Comparison of ENCODE assay signal across 20 mouse cellular contexts in the genomic region with DNA sequence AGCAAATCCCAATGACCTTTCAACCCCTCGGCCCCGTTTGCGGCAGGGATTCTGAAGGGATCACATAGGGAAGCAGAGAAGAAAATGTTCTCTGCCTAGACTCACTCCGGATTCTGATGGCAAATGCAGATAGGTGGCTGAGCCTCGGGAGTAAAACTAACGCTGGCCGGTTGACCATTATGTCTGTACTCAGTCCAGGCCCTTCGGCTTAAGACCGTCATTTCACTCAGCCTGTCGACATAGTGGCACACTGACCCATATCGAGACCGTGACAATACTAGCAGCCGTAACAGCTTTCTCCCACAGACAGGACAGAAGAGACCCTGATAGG. TPM values are rescaled to one million over a fixed set of nuclear protein-coding genes. Genes with fewer than 3 reads are reported as not detected.
DNase-seq lines count a peak whose midpoint lies in the region; ATAC-seq lines count a peak whose summit lies in the region.
"Had no signal": no experiment of that assay in that cellular context is flagged by ENCODE, and none has a peak within 500 bp of the region (broad histone marks: within the 10 kb centered on the region; RNA-seq: fewer than 3 reads in every experiment).

No protein-coding gene starts in this region.

- H3K9ac ChIP-seq in neural tube, embryonic 15.5 days (replicated peaks) = no peak overlapping the region
- H3K9ac ChIP-seq in hindbrain, embryonic 13.5 days = 0 out of 2 replicates have a peak overlapping the region, but pooled peaks have one; percentile 40
- H3K9ac ChIP-seq: liver, embryonic 12.5 days; neural tube, embryonic 13.5 days had no signal

- WGBS in heart, embryonic 10.5 days = 69% methylated on average over 13 of the region's 13 CpGs
- 53% methylated on average over 13 of the region's 13 CpGs for WGBS in neural tube, embryonic 15.5 days
- 35% methylated on average over 13 of the region's 13 CpGs for whole genome bisulfite sequencing in hindbrain, embryonic 13.5 days

- no peak overlapping the region for H3K4me3 ChIP-seq in heart, embryonic 10.5 days
- no peak overlapping the region for H3K4me3 ChIP-seq in neural tube, embryonic 15.5 days (replicated peaks)
- H3K4me3 ChIP-seq in hindbrain, embryonic 13.5 days = no peak overlapping the region
- H3K4me3 ChIP-seq: heart, adult 2 months; liver, embryonic 12.5 days; megakaryocyte, embryonic 14.5 days; neural tube, embryonic 13.5 days had no signal

- H3K27me3 ChIP-seq in heart, embryonic 10.5 days (ENCODE audit: insufficient read depth, poor library complexity, severe bottlenecking) = peaks cover 12% of the 10 kb centered on the region; the same call in 1 of the 2 replicates
- H3K27me3 ChIP-seq in neural tube, embryonic 15.5 days (replicated peaks) = no peaks in the 10 kb centered on the region; the same call in 1 of the 2 replicates
- no peaks in the 10 kb centered on the region for H3K27me3 ChIP-seq in hindbrain, embryonic 13.5 days
- H3K27me3 ChIP-seq: liver, embryonic 12.5 days; neural tube, embryonic 13.5 days had no signal

- DNase-seq in heart, embryonic 10.5 days (ENCODE audit: low spot score) = no peak
- no peak for DNase-seq in heart, postnatal 4 days
- peak; percentile 52 for DNase-seq in neural tube, embryonic 10.5 days (ENCODE audit: extremely low spot score, low spot score)
- DNase-seq in layer of hippocampus, adult 9-11 months = no peak
- no peak for DNase-seq in layer of hippocampus, postnatal 25 days (ENCODE audit: extremely low spot score in 1 of 2, low spot score in 1 of 2)
- DNase-seq: adrenal gland, postnatal 36 days; cerebellum, adult 18-20 months; cerebellum, postnatal 25 days; gastrocnemius, postnatal 25 days; heart, adult 2 months; kidney, adult 11 months; lung, adult 2 months; right cerebral cortex, postnatal 14 days; spleen, adult 18-20 months; thymus, postnatal 36 days had no signal

- no peak for ATAC-seq in neural tube, embryonic 15.5 days (ENCODE audit: low FRiP score)
- ATAC-seq in hindbrain, embryonic 13.5 days (ENCODE audit: low FRiP score) = no peak
- ATAC-seq: liver, embryonic 12.5 days had no signal

- H3K36me3 ChIP-seq in heart, embryonic 10.5 days = peaks cover 19% of the 10 kb centered on the region
- no peaks in the 10 kb centered on the region for H3K36me3 ChIP-seq in neural tube, embryonic 15.5 days
- H3K36me3 ChIP-seq in hindbrain, embryonic 13.5 days = peaks cover 12% of the 10 kb centered on the region
- H3K36me3 ChIP-seq: liver, embryonic 12.5 days had no signal

- H3K4me2 ChIP-seq in neural tube, embryonic 15.5 days = no peak overlapping the region
- no peak overlapping the region for H3K4me2 ChIP-seq in hindbrain, embryonic 13.5 days
- H3K4me2 ChIP-seq: liver, embryonic 12.5 days; neural tube, embryonic 13.5 days had no signal

- H3K27ac ChIP-seq in heart, embryonic 10.5 days = 0 out of 2 replicates have a peak overlapping the region, but pooled peaks have one; percentile 31
- H3K27ac ChIP-seq in neural tube, embryonic 15.5 days (replicated peaks) = no peak overlapping the region
- H3K27ac ChIP-seq in hindbrain, embryonic 13.5 days = no peak overlapping the region
- H3K27ac ChIP-seq: heart, adult 2 months; liver, embryonic 12.5 days; neural tube, embryonic 13.5 days had no signal

- peaks cover 47% of the 10 kb centered on the region for H3K4me1 ChIP-seq in heart, embryonic 10.5 days
- H3K4me1 ChIP-seq in neural tube, embryonic 15.5 days = peaks cover 34% of the 10 kb centered on the region
- peaks cover 47% of the 10 kb centered on the region for H3K4me1 ChIP-seq in hindbrain, embryonic 13.5 days (replicated peaks)
- H3K4me1 ChIP-seq: liver, embryonic 12.5 days; megakaryocyte, embryonic 14.5 days had no signal

- no peaks in the 10 kb centered on the region for H3K9me3 ChIP-seq in heart, embryonic 10.5 days
- H3K9me3 ChIP-seq in neural tube, embryonic 15.5 days (replicated peaks) = no peaks in the 10 kb centered on the region
- no peaks in the 10 kb centered on the region for H3K9me3 ChIP-seq in hindbrain, embryonic 13.5 days
- H3K9me3 ChIP-seq: liver, embryonic 12.5 days; neural tube, embryonic 13.5 days had no signal

RNA-seq across cellular contexts. Expression of a gene that starts 24.3 kb away (rescaled TPM):
- polyA plus RNA-seq in heart, embryonic 10.5 days (2016; fragmentation: Nextera tagmentation; extraction: Ambion mirVana) = 13.5 and 20.4 TPM in 2 replicates
- 1 to 10 TPM; 4.2 to 5.4 TPM for total RNA-seq in heart, postnatal 4 days (2021)
- 9.1 and 10.4 TPM in 2 replicates for polyA plus RNA-seq in neural tube, embryonic 15.5 days (2015; fragmentation: Nextera tagmentation; extraction: Ambion mirVana)
- polyA plus RNA-seq in hindbrain, embryonic 13.5 days (2015; fragmentation: Nextera tagmentation; extraction: Ambion mirVana) = 13.5 and 16.5 TPM in 2 replicates
- 10 to 100 TPM; 16.7 to 19.3 TPM for total RNA-seq in layer of hippocampus, postnatal 25 days (2021)
